Mouse (Mus musculus): ENCODE measurements around the gene Ect2l.

The Ect2l gene

DNA sequence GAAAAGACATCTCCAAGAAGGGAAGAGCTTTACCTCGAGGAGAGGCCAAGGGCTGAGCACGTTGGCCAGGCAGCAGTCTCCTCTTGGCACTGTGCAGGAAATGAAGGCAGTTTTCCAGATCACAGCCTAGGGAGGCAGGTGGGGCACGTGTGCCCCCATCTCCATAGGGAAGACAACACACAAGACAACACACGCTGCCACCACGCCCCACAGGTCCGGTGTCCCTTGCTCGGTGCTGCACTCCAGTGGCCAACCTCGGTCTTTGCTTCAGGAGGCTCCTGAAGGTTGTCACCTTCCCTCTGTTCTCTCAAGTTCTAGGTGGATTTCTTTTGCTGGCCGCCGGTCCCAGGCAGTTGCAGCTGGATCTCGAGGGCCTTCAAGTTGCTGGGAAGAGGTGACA, at the start of gene Ect2l:
TSS of gene Ect2l (minus strand) at position 165 of the 400 bp plus-strand sequence.
- no peak for DNase-seq (ENCODE audit: extremely low read depth, low read depth, low spot score)

DNA sequence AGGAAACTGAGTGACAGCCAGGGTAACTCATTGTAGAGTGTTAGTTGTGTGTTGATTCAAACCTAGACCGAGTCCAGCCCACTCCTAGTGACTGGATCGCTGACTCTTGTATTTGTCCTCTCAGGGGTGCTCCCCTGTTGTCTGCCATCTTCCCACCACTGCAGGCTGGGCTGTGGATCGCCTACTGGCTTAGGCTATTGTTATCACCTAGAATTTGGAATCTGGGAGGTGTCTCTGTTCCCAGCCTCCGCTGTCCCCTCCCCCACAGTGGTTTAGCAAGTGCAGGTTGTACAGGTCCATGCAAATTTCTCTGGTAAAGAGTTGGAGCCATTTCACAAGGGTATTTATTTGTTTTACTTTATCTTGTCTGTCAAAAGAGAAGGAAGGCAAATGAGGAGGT, 40.7 kb upstream of the Ect2l start:
- DNase-seq (ENCODE audit: extremely low read depth, low read depth, low spot score), result no peak

- DNase-seq (ENCODE audit: extremely low read depth, low read depth, low spot score), result no peak
Measured at GRCm38 (mm10) chr10:18243614-18244013, 32.9 kb upstream of the Ect2l start.

DNA sequence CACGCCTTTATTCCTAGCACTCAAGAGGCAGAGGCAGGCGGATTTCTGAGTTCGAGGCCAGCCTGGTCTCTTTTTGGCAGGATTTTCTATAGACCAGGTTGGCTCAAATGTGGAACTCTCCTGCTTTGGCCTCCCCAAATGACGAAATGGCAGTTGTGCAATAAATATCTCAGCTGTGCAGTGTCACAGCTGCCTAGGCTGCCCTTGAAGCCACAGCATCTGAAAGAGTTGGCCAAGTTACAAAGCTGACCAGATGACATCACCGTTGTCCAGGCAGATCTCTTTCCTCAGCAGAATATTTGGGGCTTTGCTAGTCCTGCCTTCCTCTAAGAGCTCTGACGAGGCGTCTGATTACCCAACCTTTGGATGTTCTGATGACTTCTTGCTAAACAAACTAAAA, 26.5 kb upstream of the Ect2l start:
- peak; percentile 36 for DNase-seq (ENCODE audit: extremely low read depth, low read depth, low spot score)

GRCm38 (mm10) chr10:18236328-18236927, 25.7 kb upstream of the Ect2l start:
- no peak for DNase-seq (ENCODE audit: extremely low read depth, low read depth, low spot score)

GRCm38 (mm10) chr10:18235402-18235747, 24.7 kb upstream of the Ect2l start:
- no peak for DNase-seq (ENCODE audit: extremely low read depth, low read depth, low spot score)

DNA sequence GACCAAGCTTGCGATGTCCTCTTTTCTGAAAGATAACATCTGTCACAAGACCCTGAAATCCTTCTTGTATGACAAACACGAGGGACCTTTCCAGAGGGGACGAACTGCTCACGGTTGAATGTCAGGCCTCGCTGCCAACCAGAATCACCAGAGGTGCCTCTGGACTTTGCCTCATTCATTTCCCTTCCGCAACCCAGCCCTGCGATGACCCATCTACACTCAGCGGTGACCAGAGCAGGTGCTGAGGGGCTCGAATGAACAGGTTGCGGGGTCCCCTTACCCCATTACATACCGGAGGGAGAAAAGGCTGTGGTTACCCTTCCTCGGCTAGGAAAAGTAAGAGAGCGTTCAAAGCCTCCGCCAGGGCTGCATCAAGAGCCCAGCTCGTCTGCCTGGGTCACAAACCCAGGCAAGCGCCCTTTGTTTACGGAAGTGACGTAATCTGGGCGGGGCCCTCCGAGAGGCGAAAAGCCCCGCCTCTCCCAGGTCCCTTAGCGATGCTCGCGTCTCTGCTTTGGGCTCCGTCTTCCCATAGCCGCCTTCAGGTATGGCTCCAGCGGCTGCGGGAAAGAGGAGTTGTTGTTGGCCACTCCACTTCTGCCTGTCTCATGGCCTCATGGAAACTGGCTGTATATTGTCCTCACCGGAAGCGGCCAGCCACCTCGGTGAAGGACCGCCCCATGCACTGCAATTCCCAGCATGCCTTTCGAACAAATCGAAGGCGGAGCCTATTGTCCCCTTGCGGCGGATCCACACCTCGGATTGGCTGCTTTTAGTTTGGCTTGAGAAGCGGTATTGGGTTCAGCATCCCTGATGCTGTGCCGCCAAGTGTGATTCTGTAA, 24.1 kb upstream of the Ect2l start, which contains the start of gene Ccdc28a:
TSS of gene Ccdc28a (minus strand) at position 439 of the 842 bp plus-strand sequence.
- DNase-seq (ENCODE audit: extremely low read depth, low read depth, low spot score), result peak; percentile 54

- no peak for DNase-seq (ENCODE audit: extremely low read depth, low read depth, low spot score)
Measured at GRCm38 (mm10) chr10:18233891-18234290, 23.2 kb upstream of the Ect2l start.

GRCm38 (mm10) chr10:18224386-18224785, 13.7 kb upstream of the Ect2l start:
- DNase-seq (ENCODE audit: extremely low read depth, low read depth, low spot score), result no peak

- no peak for DNase-seq (ENCODE audit: extremely low read depth, low read depth, low spot score)
Measured at GRCm38 (mm10) chr10:18219351-18219750, 8.7 kb upstream of the Ect2l start.

- DNase-seq (ENCODE audit: extremely low read depth, low read depth, low spot score), result no peak
Measured at GRCm38 (mm10) chr10:18214124-18214523, 3.4 kb upstream of the Ect2l start.

DNA sequence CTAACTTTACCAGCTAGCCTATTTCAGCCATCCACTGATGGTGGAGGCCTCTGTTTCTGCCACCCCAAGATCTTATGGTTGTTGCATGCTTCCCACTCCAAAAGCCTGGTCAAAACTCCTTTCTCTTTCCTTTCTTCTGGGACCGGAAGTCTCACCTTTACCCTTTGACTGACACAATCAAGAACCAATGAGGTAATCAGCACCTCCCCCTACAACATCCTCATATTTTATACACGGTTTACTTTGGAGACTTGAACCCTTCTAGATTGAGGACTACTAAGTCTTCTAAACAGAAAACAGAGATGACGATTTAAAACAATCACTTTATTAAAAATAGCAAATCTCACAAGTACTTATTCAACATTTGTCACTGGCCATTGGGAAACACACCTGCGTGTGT, 2.7 kb upstream of the Ect2l start:
- DNase-seq (ENCODE audit: extremely low read depth, low read depth, low spot score), result no peak

DNA sequence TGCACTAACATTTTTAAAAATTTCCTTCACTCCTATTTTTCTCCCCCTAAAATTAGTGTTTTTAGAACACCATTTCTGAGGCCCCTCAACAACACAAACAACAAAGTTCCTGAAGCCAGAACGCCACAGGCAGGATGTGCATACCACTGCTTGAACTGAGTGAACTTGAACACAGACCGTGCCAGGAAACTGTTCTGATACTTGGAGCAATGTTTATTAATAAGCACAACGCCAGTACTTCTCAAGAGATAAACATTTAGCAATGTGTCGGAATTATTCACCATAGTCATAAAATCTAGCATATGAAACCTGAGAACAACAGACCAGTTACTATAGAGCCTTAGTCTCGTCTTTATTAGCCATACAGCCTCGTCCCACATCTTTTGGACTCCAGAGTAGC, 571 bp downstream of the Ect2l start:
- no peak for DNase-seq (ENCODE audit: extremely low read depth, low read depth, low spot score)

DNA sequence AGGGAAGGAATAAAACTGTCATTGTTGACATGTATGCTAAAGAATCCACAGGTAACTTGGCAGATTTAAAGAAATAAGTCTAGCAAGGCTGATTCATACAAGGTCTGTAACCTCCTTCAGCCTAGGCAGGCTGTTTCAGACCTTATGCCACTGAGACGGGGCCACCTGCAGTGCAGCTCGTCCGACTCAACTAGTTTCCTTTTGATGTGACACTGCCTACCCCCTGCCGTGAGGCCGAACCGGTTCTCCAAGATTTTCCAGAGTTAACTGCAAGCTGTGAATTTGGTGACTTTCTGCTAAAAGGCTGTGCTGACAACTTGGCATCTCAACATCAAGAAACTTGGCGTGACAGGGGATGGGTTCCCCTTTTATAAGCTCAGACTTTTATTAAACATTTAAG, 6.6 kb downstream of the Ect2l start:
- no peak for DNase-seq (ENCODE audit: extremely low read depth, low read depth, low spot score)

DNA sequence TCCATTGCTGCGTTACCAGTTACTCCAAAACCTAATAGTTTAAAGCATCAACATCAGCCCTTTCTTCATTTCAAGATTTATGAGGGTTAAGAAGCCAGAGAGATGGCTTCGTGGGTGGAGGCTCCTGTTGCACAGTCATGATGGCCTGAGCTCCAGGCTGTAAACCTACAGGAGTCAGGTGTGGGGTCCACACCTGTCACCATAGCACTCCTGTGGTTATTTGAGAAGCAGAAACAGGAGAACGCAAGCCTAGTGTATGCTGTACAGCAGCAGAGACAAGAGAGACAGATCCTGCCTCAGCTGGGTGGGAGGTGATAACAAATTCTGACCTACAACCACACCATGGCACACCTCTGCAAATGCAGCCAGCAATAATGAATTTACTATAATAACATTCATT, 8.3 kb downstream of the Ect2l start:
- DNase-seq (ENCODE audit: extremely low read depth, low read depth, low spot score), result no peak

GRCm38 (mm10) chr10:18200656-18201055, 10.0 kb downstream of the Ect2l start:
- no peak for DNase-seq (ENCODE audit: extremely low read depth, low read depth, low spot score)

DNA sequence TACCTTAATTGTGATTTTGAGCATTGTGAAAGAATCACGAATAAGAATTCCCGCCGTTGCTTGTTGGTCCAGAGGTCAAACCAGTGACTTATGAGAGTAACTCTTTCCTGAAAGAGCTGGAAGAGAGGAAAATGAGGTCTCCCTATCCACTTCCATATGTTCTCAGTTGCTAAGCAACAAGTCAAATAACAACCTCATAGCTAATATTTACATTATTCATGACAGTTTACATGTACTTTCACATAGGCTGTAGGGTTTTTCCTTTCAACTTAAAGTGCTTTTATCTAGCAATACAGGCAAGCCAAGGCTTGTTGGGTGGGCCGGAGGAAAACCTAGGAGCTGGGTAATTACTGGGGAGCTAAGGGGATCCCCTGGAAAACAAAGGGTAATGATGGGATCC, 10.8 kb downstream of the Ect2l start:
- no peak for DNase-seq (ENCODE audit: extremely low read depth, low read depth, low spot score)

- no peak for DNase-seq (ENCODE audit: extremely low read depth, low read depth, low spot score)
Measured at GRCm38 (mm10) chr10:18198286-18199015, 12.2 kb downstream of the Ect2l start.

- DNase-seq (ENCODE audit: extremely low read depth, low read depth, low spot score), result peak; percentile 19
Measured at GRCm38 (mm10) chr10:18197206-18197979, 13.3 kb downstream of the Ect2l start.

DNA sequence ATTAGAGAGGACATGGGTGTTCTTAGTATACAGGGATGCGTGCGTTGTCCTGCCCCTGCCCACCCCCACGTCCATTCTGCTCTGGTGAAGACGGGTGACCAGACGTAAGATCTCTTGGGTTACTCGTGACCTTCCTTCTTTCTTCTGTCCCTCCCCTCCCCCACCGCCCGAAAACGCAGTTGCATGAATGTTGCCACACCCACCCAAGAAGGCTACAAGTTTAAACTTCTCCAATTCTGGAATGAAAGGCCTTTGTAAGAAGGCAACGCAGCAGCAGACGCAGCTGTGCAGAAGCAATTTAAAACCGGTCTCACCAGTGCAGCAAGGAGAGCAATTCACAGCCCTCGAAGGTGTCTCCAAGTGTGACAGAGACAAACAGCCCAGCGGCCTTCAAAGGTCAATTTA, 16.0 kb downstream of the Ect2l start:
- DNase-seq (ENCODE audit: extremely low read depth, low read depth, low spot score), result peak; percentile 80

- DNase-seq (ENCODE audit: extremely low read depth, low read depth, low spot score), result no peak
Measured at GRCm38 (mm10) chr10:18194156-18194555, 16.5 kb downstream of the Ect2l start.
